8 mouse cellular contexts compared by ENCODE assay signal in genomic region chr5:43235186-43235785, GRCm38 (mm10). TPM values are rescaled to one million over a fixed set of nuclear protein-coding genes. Genes with fewer than 3 reads are reported as not detected.
A peak's percentile ranks its signal among the peaks of the same experiment; 100 is the strongest.
DNase-seq lines count a peak whose midpoint lies in the region; ATAC-seq lines count a peak whose summit lies in the region.

No protein-coding gene starts in this region.

- H3K4me1 ChIP-seq in liver, embryonic 13.5 days (replicated peaks) = peaks cover 25% of the 10 kb centered on the region

- peak; percentile 55 for DNase-seq in urinary bladder, adult 2 months (ENCODE audit: low spot score)
- DNase-seq in urinary bladder, postnatal 10 days (ENCODE audit: low spot score) = no peak
- DNase-seq in cerebellum, adult 9-10 months = peak; percentile 70
- peak; percentile 47 to 77 for DNase-seq in heart, adult 18-20 months
- DNase-seq in kidney, adult 9 months = peak; percentile 53
- peak; percentile 34 for DNase-seq in liver, embryonic 13.5 days

- H3K27ac ChIP-seq in liver, embryonic 13.5 days = peak overlapping the region; percentile 92; the same call in 1 of the 2 replicates

- WGBS in liver, embryonic 13.5 days (ENCODE audit: insufficient replicate concordance) = 2% methylated on average over 27 of the region's 27 CpGs

- peak overlapping the region; percentile 98 for H3K4me2 ChIP-seq in liver, embryonic 13.5 days

- no peaks in the 10 kb centered on the region for H3K36me3 ChIP-seq in liver, embryonic 13.5 days

- ATAC-seq in liver, embryonic 13.5 days (ENCODE audit: low read depth) = no peak
- peak; percentile 15; the same call in 1 of the 2 replicates for ATAC-seq in monocyte, adult 5-6 weeks (replicated peaks; ENCODE audit: insufficient number of reproducible peaks, low FRiP score, low TSS enrichment, poor library complexity, severe bottlenecking)
- ATAC-seq in activated CD4-positive, CD25-positive, alpha-beta regulatory T cell, adult 4 months = no peak

- H3K9me3 ChIP-seq in liver, embryonic 13.5 days (replicated peaks) = no peaks in the 10 kb centered on the region

- H3K4me3 ChIP-seq in liver, embryonic 13.5 days (replicated peaks) = peak overlapping the region; percentile 80

- peaks cover 54% of the 10 kb centered on the region for H3K27me3 ChIP-seq in liver, embryonic 13.5 days

- peak overlapping the region; percentile 85 for H3K9ac ChIP-seq in liver, embryonic 13.5 days

RNA-seq across cellular contexts. Expression of gene Cpeb2, which starts 2.3 kb away (rescaled TPM):
- polyA plus RNA-seq in urinary bladder, adult 2 months (2012; rRNA removed) = 21.2 and 22.5 TPM in 2 replicates
- 10 to 100 TPM; 20.6 to 24.8 TPM for total RNA-seq in heart, adult 18-20 months (2021)
- polyA plus RNA-seq in liver, embryonic 13.5 days (2015; fragmentation: Nextera tagmentation; extraction: Ambion mirVana) = 0.63 and 0.69 TPM in 2 replicates
- 14.3 to 23.1 TPM (median 15.2 TPM) in 3 replicates for total RNA-seq in monocyte, adult 5-6 weeks (2017)
- 1 to 10 TPM; 2.5 to 4.0 TPM for polyA plus RNA-seq in activated CD4-positive, CD25-positive, alpha-beta regulatory T cell, adult 4 months (2017; shearing (Covaris generic))
